Mouse (Mus musculus): ENCODE measurements around the gene Susd3.

DNA sequence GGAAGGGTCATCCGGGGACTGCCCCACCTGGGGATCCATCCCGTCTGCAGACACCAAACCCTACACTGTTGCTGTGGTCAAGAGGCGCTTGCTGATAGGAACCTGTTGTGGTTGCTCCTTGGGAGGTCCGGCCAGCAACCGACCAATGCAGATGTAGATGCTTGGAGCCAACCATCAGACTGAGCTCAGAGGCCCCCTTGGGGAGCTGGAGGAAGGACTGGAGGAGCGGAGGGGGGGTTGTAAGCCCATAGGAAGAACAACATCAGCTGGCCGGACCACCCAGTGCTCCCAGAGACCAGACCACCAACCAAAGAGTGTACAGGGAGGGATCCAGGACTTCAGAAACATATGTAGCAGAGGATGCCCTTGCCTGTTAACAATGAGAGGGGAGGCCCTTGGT, 39.2 kb downstream of the Susd3 start:
- TF ChIP-seq EP300 (IDR thresholded peaks at IDR 0.05; ENCODE audit: low read depth) = no peak
- no peak for TF ChIP-seq CTCF (IDR thresholded peaks at IDR 0.05; ENCODE audit: low read depth)

All from liver, postnatal 0 days (tissue).